Mouse (Mus musculus) lung, postnatal 0 days (tissue): ENCODE data around the gene Kcnq5. TPM values are rescaled to one million over a fixed set of nuclear protein-coding genes. Genes with fewer than 3 reads are reported as not detected.
"Not testable (repeated sequence)": the region's sequence is repeated elsewhere in the genome, so short reads cannot be mapped to it uniquely, and the experiment has no call there.

Experiments used
- ATAC-seq: fragments of 200-750 bp; cut with Nextera tagmentation; 2 replicates; pipeline ENCODE4 v1.8.0; 2017; ENCODE audit warnings: moderate library complexity
- DNase-seq: peaks from one replicate; pipeline ENCODE4 v3.0.0-alpha.2; 2016; ENCODE audit warnings: low spot score
- H3K27ac ChIP-seq: fragments of 300-500 bp; sonication (generic); 2 replicates; pipeline ENCODE4 v1.5.1; 2014; ENCODE audit warnings: antibody characterized with exemption, mild to moderate bottlenecking, low read length, mixed read lengths
- H3K27me3 ChIP-seq: fragments of 300-500 bp; sonication (generic); replicated peaks from 2 replicates; pipeline ENCODE4 v1.6.1; 2014; ENCODE audit warnings: low read length, mixed read lengths; ENCODE audit not compliant: insufficient read depth
- H3K36me3 ChIP-seq: fragments of 300-500 bp; sonication (generic); 2 replicates; pipeline ENCODE4 v1.6.1; 2014; ENCODE audit warnings: low read length, mixed read lengths; ENCODE audit not compliant: insufficient read depth
- H3K4me1 ChIP-seq: fragments of 300-500 bp; sonication (generic); 2 replicates; pipeline ENCODE4 v1.6.1; 2014; ENCODE audit warnings: antibody characterized with exemption, low read depth, low read length, mixed read lengths; ENCODE audit not compliant: insufficient read depth
- H3K4me2 ChIP-seq: fragments of 300-500 bp; sonication (generic); replicated peaks from 2 replicates; pipeline ENCODE4 v1.6.1; 2014; ENCODE audit warnings: low read depth, mild to moderate bottlenecking, low read length, moderate library complexity, mixed read lengths
- H3K4me3 ChIP-seq: fragments of 300-500 bp; sonication (generic); 2 replicates; pipeline ENCODE4 v1.5.1; 2014; ENCODE audit warnings: low read depth, low read length
- H3K9ac ChIP-seq: fragments of 300-500 bp; sonication (generic); replicated peaks from 2 replicates; pipeline ENCODE4 v1.6.1; 2014; ENCODE audit warnings: low read depth, mild to moderate bottlenecking
- H3K9me3 ChIP-seq: fragments of 300-500 bp; sonication (generic); 2 replicates; pipeline ENCODE4 v1.6.1; 2016; ENCODE audit warnings: low read length, mixed read lengths
- CTCF ChIP-seq: IDR thresholded peaks from 2 replicates; pipeline ENCODE4 v1.5.1; 2016; ENCODE audit warnings: antibody characterized with exemption, mild to moderate bottlenecking
- EP300 ChIP-seq: IDR thresholded peaks from 2 replicates; pipeline ENCODE4 v1.6.1; 2016; ENCODE audit warnings: antibody characterized with exemption, mild to moderate bottlenecking, control low read depth
- WGBS: fragments of 180-500 bp; shearing (Covaris S2); extraction: QIAGEN DNeasy Blood & Tissue Kit; methylation state at CpG from one replicate; pipeline ENCODE4 v1.1.7; 2014; 5-methylcytosine and 5-hydroxymethylcytosine counted together
- polyA plus RNA-seq: library from polyadenylated mRNA; unstranded; fragments of >200 nt; fragmentation: Nextera tagmentation; extraction: Ambion mirVana; gene quantifications from 2 replicates; pipeline ENCODE4 v1.2.1, GENCODE M21; 2015

The Kcnq5 gene
- polyA plus RNA-seq, 1 experiment from 2014 or later: 1.5 TPM

GRCm38 (mm10) chr1:21602567-21602966, 359.2 kb downstream of the Kcnq5 start:
- Histone ChIP-seq H3K4me3 (no peak overlapping the region), H3K9me3 (no peaks in the 10 kb centered on the region)
- no peak for DNase-seq

GRCm38 (mm10) chr1:21600606-21601005, 361.1 kb downstream of the Kcnq5 start:
- WGBS: 68% methylated on average over 4 of the region's 4 CpGs
- Histone ChIP-seq H3K9me3 (no peaks in the 10 kb centered on the region), H3K27me3 (no peaks in the 10 kb centered on the region), H3K36me3 (no peaks in the 10 kb centered on the region), H3K4me1 (no peaks in the 10 kb centered on the region), H3K9ac (no peak overlapping the region), H3K27ac (no peak overlapping the region), H3K4me3 (no peak overlapping the region), H3K4me2 (no peak overlapping the region)
- DNase-seq (no peak), ATAC-seq (no peak)
- no peak for TF ChIP-seq CTCF
- no peak for TF ChIP-seq EP300

More at GRCm38 (mm10) chr1:21602567-21602966, 359.2 kb downstream of the Kcnq5 start:
- no peaks in the 10 kb centered on the region for H3K36me3 ChIP-seq
- no peak overlapping the region for H3K9ac ChIP-seq
- H3K27ac ChIP-seq: no peak overlapping the region
- no peak for TF ChIP-seq EP300
- TF ChIP-seq CTCF: no peak
- H3K4me1 ChIP-seq: no peaks in the 10 kb centered on the region
- ATAC-seq: no peak
- no peak overlapping the region for H3K4me2 ChIP-seq
- no peaks in the 10 kb centered on the region for H3K27me3 ChIP-seq

GRCm38 (mm10) chr1:21593872-21594271, 367.9 kb downstream of the Kcnq5 start:
- Histone ChIP-seq H3K9ac (no peak overlapping the region), H3K9me3 (no peaks in the 10 kb centered on the region), H3K27ac (no peak overlapping the region), H3K4me1 (no peaks in the 10 kb centered on the region), H3K4me2 (no peak overlapping the region), H3K36me3 (no peaks in the 10 kb centered on the region), H3K4me3 (no peak overlapping the region), H3K27me3 (no peaks in the 10 kb centered on the region)
- DNase-seq (no peak), ATAC-seq (no peak)
- TF ChIP-seq CTCF: no peak
- TF ChIP-seq EP300: no peak
- 46% methylated on average over 4 of the region's 4 CpGs for WGBS

- H3K36me3 ChIP-seq, H3K4me1 ChIP-seq, DNase-seq, H3K27ac ChIP-seq, ATAC-seq, H3K9ac ChIP-seq, H3K4me3 ChIP-seq, H3K4me2 ChIP-seq, H3K9me3 ChIP-seq, H3K27me3 ChIP-seq: not testable (repeated sequence)
- WGBS: 73% methylated on average over 2 of the region's 2 CpGs
Observed at GRCm38 (mm10) chr1:21567397-21567796, 394.3 kb downstream of the Kcnq5 start.

GRCm38 (mm10) chr1:21554630-21555029, 407.1 kb downstream of the Kcnq5 start:
- H3K4me3 ChIP-seq: no peak overlapping the region
- H3K4me1 ChIP-seq: no peaks in the 10 kb centered on the region
- no peaks in the 10 kb centered on the region for H3K36me3 ChIP-seq
- TF ChIP-seq EP300: no peak
- no peak for TF ChIP-seq CTCF
- DNase-seq: no peak
- ATAC-seq: no peak
- H3K9me3 ChIP-seq: no peaks in the 10 kb centered on the region
- 52% methylated on average over 6 of the region's 6 CpGs for WGBS
- no peak overlapping the region for H3K27ac ChIP-seq
- no peak overlapping the region for H3K9ac ChIP-seq
- no peak overlapping the region for H3K4me2 ChIP-seq
- H3K27me3 ChIP-seq: no peaks in the 10 kb centered on the region

GRCm38 (mm10) chr1:21552715-21553114, 409.0 kb downstream of the Kcnq5 start:
- Histone ChIP-seq H3K9ac (no peak overlapping the region), H3K4me2 (no peak overlapping the region), H3K9me3 (no peaks in the 10 kb centered on the region), H3K27me3 (no peaks in the 10 kb centered on the region), H3K36me3 (no peaks in the 10 kb centered on the region), H3K4me1 (no peaks in the 10 kb centered on the region), H3K4me3 (no peak overlapping the region), H3K27ac (no peak overlapping the region)
- ATAC-seq (no peak), DNase-seq (no peak)
- 78% methylated on average over 2 of the region's 2 CpGs for WGBS
- TF ChIP-seq CTCF (no peak), EP300 (no peak)

- no peak overlapping the region for H3K9ac ChIP-seq
- no peaks in the 10 kb centered on the region for H3K36me3 ChIP-seq
- H3K4me2 ChIP-seq: no peak overlapping the region
- TF ChIP-seq EP300 (no peak), CTCF (no peak)
- H3K27me3 ChIP-seq: no peaks in the 10 kb centered on the region
- no peaks in the 10 kb centered on the region for H3K4me1 ChIP-seq
- no peaks in the 10 kb centered on the region for H3K9me3 ChIP-seq
- DNase-seq: no peak
- H3K27ac ChIP-seq: no peak overlapping the region
- no peak for ATAC-seq
- H3K4me3 ChIP-seq: no peak overlapping the region
Observed at GRCm38 (mm10) chr1:21543909-21544308, 417.8 kb downstream of the Kcnq5 start.
